Mouse (Mus musculus) bone marrow macrophage, adult 2 months (primary cell): ENCODE measurements around the gene Emp1. TPM values are rescaled to one million over a fixed set of nuclear protein-coding genes. Genes with fewer than 3 reads are reported as not detected.

ENCODE experiments used
- H3K27ac ChIP-seq: 2 replicates; pipeline ENCODE4 v1.5.1; 2012; ENCODE audit warnings: low read depth, low read length; ENCODE audit not compliant: insufficient read depth
- H3K4me1 ChIP-seq: 2 replicates; pipeline ENCODE4 v1.6.1; 2012; ENCODE audit warnings: low read length; ENCODE audit not compliant: control insufficient read depth, insufficient read depth
- H3K4me3 ChIP-seq: 2 replicates; pipeline ENCODE4 v1.5.1; 2012; ENCODE audit warnings: mild to moderate bottlenecking, low read length, moderate library complexity; ENCODE audit not compliant: insufficient read depth
- CTCF ChIP-seq: IDR thresholded peaks from 2 replicates; pipeline ENCODE4 v1.5.1; 2012; ENCODE audit warnings: low read depth, mild to moderate bottlenecking, low read length, moderate library complexity
- POLR2A ChIP-seq: IDR thresholded peaks from 2 replicates; pipeline ENCODE4 v1.6.1; 2012; ENCODE audit warnings: mild to moderate bottlenecking, low read depth, low read length, borderline replicate concordance
- polyA plus RNA-seq: library from polyadenylated mRNA; stranded (reverse); fragments of >200 nt; gene quantifications from 2 replicates; pipeline ENCODE4 v1.2.4, GENCODE M21; 2012; ENCODE audit not compliant: missing spikeins, insufficient read depth, insufficient read length

The Emp1 gene
- polyA plus RNA-seq, 1 experiment = 173 TPM

- H3K4me1 ChIP-seq = peaks cover 10% of the 10 kb centered on the region
- no peak for TF ChIP-seq CTCF
- H3K27ac ChIP-seq = no peak overlapping the region
- no peak overlapping the region for H3K4me3 ChIP-seq
These were observed 30.4 kb upstream of the Emp1 start for GRCm38 (mm10) chr6:135331916-135332315.

GRCm38 (mm10) chr6:135332737-135333281, 29.5 kb upstream of the Emp1 start:
- no peak for TF ChIP-seq CTCF
- no peak for TF ChIP-seq POLR2A
- Histone ChIP-seq H3K4me1 (peaks cover 10% of the 10 kb centered on the region), H3K27ac (no peak overlapping the region), H3K4me3 (no peak overlapping the region)

GRCm38 (mm10) chr6:135333994-135334651, 28.2 kb upstream of the Emp1 start:
- no peak for TF ChIP-seq CTCF
- TF ChIP-seq POLR2A = no peak
- H3K4me1 ChIP-seq = peaks cover 10% of the 10 kb centered on the region
- H3K4me3 ChIP-seq = no peak overlapping the region
- no peak overlapping the region for H3K27ac ChIP-seq

- TF ChIP-seq CTCF (no peak), POLR2A (no peak)
- H3K27ac ChIP-seq = no peak overlapping the region
- peaks cover 27% of the 10 kb centered on the region for H3K4me1 ChIP-seq
- H3K4me3 ChIP-seq = no peak overlapping the region
These were observed 26.0 kb upstream of the Emp1 start for GRCm38 (mm10) chr6:135336376-135336775.

- no peak for TF ChIP-seq CTCF
- TF ChIP-seq POLR2A = no peak
- Histone ChIP-seq H3K4me1 (peaks cover 17% of the 10 kb centered on the region), H3K27ac (no peak overlapping the region), H3K4me3 (no peak overlapping the region)
These were observed 21.8 kb upstream of the Emp1 start for GRCm38 (mm10) chr6:135340355-135341075.

GRCm38 (mm10) chr6:135341076-135341378, 21.3 kb upstream of the Emp1 start:
- H3K27ac ChIP-seq = no peak overlapping the region
- H3K4me1 ChIP-seq = peaks cover 17% of the 10 kb centered on the region

GRCm38 (mm10) chr6:135351638-135352302, 10.6 kb upstream of the Emp1 start:
- peaks cover 25% of the 10 kb centered on the region for H3K4me1 ChIP-seq
- TF ChIP-seq POLR2A (no peak), CTCF (no peak)
- H3K4me3 ChIP-seq = no peak overlapping the region
- no peak overlapping the region for H3K27ac ChIP-seq

More at GRCm38 (mm10) chr6:135341076-135341378, 21.3 kb upstream of the Emp1 start:
- no peak for TF ChIP-seq POLR2A
- no peak for TF ChIP-seq CTCF
- H3K4me3 ChIP-seq = no peak overlapping the region

GRCm38 (mm10) chr6:135352537-135352936, 9.8 kb upstream of the Emp1 start:
- TF ChIP-seq POLR2A (no peak), CTCF (no peak)
- H3K4me3 ChIP-seq = no peak overlapping the region

GRCm38 (mm10) chr6:135354953-135355352, 7.4 kb upstream of the Emp1 start:
- H3K4me3 ChIP-seq = no peak overlapping the region
- H3K4me1 ChIP-seq = peaks cover 19% of the 10 kb centered on the region
- TF ChIP-seq CTCF (no peak), POLR2A (no peak)
- H3K27ac ChIP-seq = no peak overlapping the region

More at GRCm38 (mm10) chr6:135352537-135352936, 9.8 kb upstream of the Emp1 start:
- H3K27ac ChIP-seq = no peak overlapping the region
- H3K4me1 ChIP-seq = peaks cover 25% of the 10 kb centered on the region

GRCm38 (mm10) chr6:135360331-135360730, 2.0 kb upstream of the Emp1 start:
- Histone ChIP-seq H3K27ac (no peak overlapping the region), H3K4me3 (no peak overlapping the region), H3K4me1 (peaks cover 21% of the 10 kb centered on the region)
- TF ChIP-seq CTCF = no peak
